Mouse (Mus musculus) monocyte, adult 5-6 weeks (primary cell): Measurements from ENCODE around the gene Slc10a1. TPM values are rescaled to one million over a fixed set of nuclear protein-coding genes. Genes with fewer than 3 reads are reported as not detected.

Experiments
- ATAC-seq: fragments of 153-309, 156-312 bp; replicated peaks from 2 replicates; pipeline ENCODE4 v1.8.0; 2017; ENCODE audit warnings: mild to moderate bottlenecking; ENCODE audit not compliant: low TSS enrichment, insufficient number of reproducible peaks, severe bottlenecking, poor library complexity, low FRiP score
- total RNA-seq: library from RNA; stranded (forward); fragments of 200-1000, 200-491, 200-594 nt; gene quantifications from 3 replicates; pipeline ENCODE4 v1.2.3, GENCODE M21; 2017

Gene Slc10a1
- 3.2 TPM in 1 of 3 replicates, not detected in the others for total RNA-seq

DNA sequence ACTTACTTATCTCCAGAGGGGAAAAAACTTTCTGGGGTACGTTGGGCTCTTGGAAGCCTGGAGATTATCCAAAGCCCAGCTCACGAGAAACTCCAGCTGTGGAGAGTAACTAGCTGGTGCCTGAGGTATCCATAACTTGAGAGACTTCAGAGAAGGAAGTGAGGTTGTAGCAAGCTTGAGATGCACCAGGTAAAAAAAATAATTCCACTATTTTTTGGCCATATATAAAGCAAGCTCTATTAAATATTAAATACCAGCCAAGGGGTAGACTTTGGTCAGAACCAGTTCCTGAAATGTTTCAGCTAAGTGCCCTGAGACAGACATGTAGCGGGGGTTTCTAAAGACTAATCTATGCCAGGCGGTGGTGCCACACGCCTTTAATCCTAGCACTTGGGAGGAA, at the start of gene Slc10a1:
Slc10a1 (minus strand) TSS at position 101 of the 400 bp plus-strand sequence.
- ATAC-seq = no peak

DNA sequence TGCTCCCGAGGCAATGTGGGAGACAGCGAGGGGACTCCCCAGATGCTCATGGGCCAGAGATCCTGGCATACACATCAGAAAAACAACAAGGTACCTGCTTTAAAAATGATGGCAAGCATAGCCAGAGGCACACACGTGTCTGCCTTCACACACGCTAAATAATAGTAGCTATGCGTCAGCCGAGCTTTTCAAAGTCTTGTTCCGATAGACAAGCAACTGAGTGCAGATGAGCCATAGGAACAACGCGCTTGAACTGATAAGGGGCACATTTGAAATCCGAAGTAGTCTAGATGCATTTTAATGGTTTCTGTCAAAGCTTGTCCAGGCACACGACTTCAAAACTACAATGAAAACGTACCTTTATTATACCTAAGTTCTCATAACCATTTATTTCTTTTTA, 49.1 kb upstream of the Slc10a1 start:
- ATAC-seq = no peak

- ATAC-seq = no peak
Observed at GRCm38 (mm10) chr12:81013496-81013895, 45.0 kb upstream of the Slc10a1 start.

GRCm38 (mm10) chr12:81011994-81012393, 43.5 kb upstream of the Slc10a1 start:
- ATAC-seq = no peak

DNA sequence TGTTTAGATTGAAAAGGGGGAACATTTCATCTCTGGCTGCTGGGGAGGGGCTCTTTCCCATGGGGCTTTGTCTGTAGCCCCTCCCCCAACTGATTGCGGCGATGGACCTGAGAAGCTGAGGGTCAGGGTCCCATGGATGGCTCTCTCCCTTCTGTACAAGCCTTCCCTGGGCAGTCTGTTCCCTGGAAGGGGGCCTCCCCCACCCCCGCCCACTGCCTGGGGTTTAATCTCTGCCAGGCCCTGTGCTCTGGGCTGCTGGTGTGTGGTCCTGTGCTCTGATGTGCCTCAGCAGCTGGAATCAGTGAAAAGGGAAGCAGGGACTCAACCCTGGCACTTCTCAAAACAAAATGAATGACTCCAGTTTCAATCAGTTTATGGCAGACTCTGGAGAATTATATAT, 41.3 kb upstream of the Slc10a1 start:
- ATAC-seq = no peak

- ATAC-seq = no peak
Observed at GRCm38 (mm10) chr12:81002841-81003635, 34.5 kb upstream of the Slc10a1 start.

DNA sequence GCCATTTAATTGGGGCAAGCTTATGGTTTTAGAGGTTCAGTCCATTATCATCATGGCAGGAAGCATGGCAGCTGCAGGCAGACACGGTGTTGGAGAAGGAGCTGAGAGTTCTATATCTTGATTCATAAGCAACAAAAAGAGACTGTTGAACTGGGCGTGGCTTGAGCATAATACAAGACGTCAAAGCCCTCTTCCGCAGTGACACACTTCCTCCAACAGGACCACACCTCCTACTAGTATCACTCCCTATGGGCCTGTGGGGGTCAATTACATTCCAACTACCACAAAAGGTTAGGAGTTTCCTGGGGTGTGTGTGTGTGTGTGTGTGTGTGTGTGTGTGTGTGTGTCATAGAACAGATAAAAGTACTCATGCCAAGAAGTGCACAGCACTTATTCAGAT, 32.4 kb upstream of the Slc10a1 start:
- no peak for ATAC-seq

DNA sequence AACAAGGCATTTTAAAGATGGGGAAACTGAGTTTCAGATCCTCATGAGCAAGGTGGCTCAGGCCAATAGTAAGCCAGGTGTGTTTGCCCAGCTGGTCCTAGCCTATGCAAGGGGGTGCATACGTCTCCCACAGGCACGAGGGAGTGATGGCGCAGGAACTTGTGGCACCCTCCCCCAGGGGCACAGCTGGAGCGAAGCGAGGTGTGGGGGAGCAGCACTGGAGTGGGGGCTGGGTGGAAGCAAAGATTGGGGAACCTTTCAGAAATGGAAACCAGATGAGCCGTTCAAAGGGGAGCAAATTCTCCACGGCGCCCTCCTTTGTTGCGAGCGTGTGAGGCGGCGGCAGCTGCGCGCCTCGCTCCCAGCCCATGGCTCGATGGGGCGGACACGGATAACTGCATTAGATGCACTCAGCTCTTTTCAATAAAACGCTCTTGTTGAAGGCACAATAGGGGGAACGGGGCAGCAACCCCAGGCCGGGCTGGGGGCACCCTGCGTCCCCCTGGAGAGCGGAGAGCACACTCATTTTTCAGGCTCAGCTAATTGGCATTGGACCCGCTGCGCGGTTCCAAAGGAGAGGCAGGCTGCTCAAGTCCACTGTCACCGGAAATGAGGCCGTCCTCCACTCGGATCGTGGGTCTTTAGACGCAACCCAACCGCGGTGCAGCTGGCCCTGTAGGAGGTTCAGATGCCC, 30.2 kb upstream of the Slc10a1 start:
- ATAC-seq = no peak

DNA sequence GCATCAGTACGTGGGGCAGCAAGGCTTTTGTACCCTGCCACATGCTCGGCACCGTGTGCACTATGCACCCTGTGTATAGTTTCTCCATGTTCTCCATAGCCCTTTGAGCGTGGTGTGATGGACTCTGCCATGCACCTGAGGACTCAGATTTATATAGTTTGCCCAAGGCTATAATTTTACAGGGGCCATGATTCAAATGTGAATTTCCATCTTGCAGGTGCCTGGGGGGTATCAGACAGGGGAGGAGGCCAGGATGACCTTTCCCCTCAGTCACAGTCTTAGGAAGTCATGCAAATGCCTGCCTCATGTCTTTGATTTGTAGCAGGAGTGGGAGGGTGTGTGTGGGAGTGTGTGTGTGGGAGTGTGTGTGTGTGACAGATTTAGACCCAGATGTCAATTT, 29.1 kb upstream of the Slc10a1 start:
- ATAC-seq = no peak

DNA sequence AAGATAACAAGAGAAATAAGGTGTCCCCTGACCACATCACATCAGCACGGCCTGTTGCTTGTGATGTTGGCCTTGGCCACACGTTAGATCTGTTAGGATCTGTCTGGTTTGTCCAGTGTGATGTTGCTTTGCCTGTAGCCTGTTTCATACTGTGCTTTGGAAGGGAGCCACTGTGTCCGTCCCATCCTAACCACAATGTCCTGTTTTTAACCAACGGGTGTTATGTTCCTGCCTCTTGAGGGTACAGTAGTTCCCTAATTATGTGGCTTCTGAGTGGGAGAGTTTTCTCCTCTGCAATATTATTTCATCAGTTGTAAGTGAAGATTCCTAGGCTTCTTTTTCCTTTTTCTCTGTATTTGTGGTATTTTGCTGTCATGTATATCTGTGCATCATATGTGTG, 26.8 kb upstream of the Slc10a1 start:
- ATAC-seq = peak; percentile 54; the same call in 1 of the 2 replicates

DNA sequence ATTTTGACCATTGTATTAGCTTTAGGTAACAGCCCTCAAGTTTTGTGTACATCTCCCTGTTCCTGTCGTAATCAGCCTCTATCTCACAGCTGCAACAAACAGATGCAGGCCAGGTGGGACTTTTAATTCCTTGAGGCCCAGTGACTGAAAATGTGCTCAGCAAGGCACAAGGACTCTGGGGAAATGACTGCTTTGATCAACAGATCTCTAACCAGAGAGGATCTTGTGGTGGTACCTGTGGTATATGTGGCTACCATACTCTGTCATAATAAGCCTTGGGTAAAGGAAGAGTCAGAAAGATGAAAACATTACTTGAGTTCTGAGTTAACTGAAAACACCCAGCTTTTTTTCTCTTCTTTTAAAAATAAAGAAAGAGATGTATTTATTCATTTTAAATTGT, 25.3 kb upstream of the Slc10a1 start:
- no peak for ATAC-seq

GRCm38 (mm10) chr12:80992540-80993122, 24.1 kb upstream of the Slc10a1 start:
- no peak for ATAC-seq

DNA sequence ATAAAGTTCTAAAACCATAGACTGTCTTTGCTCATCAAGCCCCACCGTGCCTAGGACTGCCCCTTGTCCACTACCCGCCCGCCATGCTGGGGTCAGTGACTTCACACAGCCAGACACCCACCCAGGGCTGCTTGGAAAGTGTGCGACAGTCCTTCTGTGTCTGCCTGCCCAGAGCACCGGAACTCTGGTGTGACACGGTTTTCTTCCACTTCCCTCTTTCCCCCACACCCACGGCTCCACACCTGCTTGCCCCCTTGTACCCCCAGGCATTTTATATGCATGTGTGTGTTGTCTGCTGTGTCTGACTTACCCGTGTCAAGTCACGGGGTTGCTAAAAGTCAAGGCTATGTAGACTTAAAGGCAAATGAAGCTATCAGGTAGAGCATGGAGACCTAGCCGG, 23.3 kb upstream of the Slc10a1 start:
- ATAC-seq = no peak

GRCm38 (mm10) chr12:80990901-80991445, 22.5 kb upstream of the Slc10a1 start:
- no peak for ATAC-seq

DNA sequence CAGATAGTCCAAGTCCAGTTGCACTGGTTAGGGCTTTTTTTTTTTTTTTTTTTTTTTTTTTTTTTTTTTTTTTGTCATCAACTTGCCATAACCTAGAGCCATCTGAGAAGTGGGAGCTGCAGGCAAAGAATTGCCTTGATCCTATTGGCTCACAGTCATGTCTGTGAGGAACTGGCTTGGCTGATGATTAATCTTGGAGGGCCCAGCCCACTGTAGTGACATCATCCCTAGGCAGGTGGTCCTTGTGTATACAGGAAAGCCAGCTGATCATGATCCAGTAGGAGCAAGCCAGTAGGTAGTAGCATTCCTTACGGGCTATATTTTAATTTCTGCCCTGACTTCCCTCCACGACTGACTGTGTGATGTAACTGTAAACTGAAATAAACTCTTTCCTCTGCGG, 19.8 kb upstream of the Slc10a1 start:
- no peak for ATAC-seq

DNA sequence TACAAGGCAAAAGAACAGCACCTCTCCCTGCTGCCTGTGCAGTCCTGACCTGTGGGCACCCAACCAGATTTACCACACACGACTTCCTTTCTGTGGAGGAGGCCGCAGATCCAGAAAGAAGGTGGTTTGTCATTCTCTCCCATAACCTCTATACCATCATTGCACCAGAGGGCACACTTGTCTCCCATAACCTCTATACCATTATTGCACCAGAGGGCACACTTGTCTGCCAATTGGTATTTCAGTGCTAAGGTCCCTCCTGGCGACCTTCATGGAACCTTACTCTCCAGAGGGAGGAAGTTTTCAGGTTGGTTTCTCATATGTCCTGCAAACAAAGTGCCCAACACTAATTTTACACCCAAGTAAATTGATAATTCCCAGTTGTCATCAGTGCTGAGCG, 18.1 kb upstream of the Slc10a1 start:
- ATAC-seq = no peak

- no peak for ATAC-seq
Observed at GRCm38 (mm10) chr12:80983695-80984094, 15.2 kb upstream of the Slc10a1 start.

- ATAC-seq = peak; percentile 68; the same call in 1 of the 2 replicates
Observed at GRCm38 (mm10) chr12:80982326-80982725, 13.8 kb upstream of the Slc10a1 start.

GRCm38 (mm10) chr12:80975939-80976671, 7.6 kb upstream of the Slc10a1 start:
- ATAC-seq = no peak
